Mouse (Mus musculus) leukemia stem cell, adult 10-12 weeks (primary cell): ENCODE measurements around the gene Stip1. TPM values are rescaled to one million over a fixed set of nuclear protein-coding genes. Genes with fewer than 3 reads are reported as not detected.

Source experiments
- polyA plus RNA-seq: library from polyadenylated mRNA; stranded (reverse); fragments of >175 nt; gene quantifications from 2 replicates; pipeline ENCODE4 v1.2.3, GENCODE M21; 2012; ENCODE audit warnings: low replicate concordance

The Stip1 gene
- polyA plus RNA-seq, result 38.3 and 182 TPM in 2 replicates

GRCm38 (mm10) chr19:7039841-7040636 is at the start of gene Stip1:
Stip1 (minus strand) TSS chr19:7039967.

DNA sequence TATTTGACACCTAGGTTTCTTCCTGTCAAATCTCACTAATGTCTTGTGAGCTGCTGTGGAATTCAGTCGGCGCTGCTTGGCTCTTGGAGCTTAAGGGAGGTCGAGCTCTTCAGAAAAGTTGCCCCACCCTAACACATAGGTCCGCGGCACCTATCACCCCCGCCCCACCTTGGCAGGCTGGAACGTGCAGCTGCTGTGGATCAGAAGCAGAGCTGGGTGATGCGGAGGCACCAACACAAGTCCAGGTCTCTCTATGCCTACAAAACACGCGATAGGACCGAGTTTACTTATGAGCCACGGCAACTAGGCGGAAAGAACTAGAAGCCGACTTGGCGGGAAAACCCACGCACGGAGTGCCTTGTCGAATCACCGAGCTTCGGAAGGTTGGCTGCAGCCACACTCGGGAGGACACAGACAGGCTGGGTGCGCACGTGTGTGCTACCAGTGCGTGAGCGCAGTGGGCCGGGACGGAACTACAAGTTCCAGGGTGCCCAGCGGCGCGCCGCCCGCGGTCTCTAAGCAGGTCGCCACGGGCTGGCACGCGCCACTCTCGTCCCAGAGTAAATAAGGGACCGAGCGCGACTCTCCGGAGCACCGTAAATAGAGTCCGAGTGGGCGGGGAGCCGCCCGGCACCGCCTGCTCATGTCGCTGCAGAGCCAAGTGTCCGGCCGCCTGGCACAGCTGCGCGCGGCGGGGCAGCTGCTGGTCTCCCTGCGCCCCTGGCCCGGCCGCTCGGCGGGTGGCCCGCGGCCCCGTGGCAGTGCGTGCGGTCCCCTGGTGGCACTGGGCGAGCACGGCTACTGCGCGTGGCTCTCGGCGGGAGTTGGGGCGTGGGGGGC is 16.7 kb upstream of the Stip1 start, which contains the start of gene Macrod1:
Gene Macrod1 (plus strand): TSS at position 563 of the 840 bp plus-strand sequence.

DNA sequence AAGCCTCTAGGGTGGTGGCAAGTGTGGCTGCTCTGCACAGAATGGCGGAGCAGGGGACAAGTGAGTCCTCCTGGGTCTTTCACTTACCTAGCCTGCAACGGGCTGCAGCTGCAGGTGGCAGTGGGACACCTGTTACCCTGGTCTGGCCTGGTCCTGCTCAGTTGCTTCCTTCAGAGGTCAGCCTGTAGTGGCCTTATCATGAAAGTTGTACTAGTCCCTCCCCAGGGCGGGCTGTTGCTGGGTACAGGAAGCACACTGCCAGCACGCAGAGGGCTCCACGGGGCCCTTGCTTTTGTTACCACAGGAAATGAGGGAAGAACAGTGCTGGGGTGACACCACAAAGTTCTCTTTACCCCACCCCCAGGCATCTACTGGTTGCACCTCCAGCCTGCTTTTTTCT is 20.6 kb downstream of the Stip1 start, which contains the start of gene Fermt3:
Gene Fermt3 (minus strand): TSS at position 279 of the 400 bp plus-strand sequence.

DNA sequence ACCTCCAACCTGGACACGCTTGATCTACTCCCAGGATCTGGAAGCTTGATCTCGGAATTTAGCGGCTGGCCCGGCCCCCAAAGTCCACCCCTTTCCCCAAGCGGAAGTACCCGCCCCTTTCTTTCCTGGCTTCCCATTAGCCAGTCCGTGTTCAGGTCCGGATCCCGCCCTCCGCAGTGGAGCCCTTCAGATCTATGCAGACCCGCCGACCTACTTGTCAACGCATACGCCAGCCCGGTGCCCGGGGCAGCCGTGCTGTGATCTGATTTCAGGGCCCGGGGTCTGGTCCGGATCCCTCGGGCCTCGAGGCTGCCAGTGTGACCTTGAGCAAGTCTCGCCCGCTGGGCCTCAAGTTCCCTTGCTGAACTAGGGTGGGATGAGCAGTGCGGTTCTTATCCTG is 43.8 kb downstream of the Stip1 start, which contains the start of the genes Nudt22 and Trpt1:
Gene Nudt22 (minus strand): TSS at position 112 of the 400 bp plus-strand sequence.
Gene Trpt1 (plus strand): TSS at position 126 of the 400 bp plus-strand sequence.

GRCm38 (mm10) chr19:6992011-6992858 is 47.5 kb downstream of the Stip1 start, which contains the start of gene Dnajc4:
Dnajc4 (minus strand) TSS chr19:6992572.

GRCm38 (mm10) chr19:6987061-6987903 is 52.5 kb downstream of the Stip1 start, which contains the start of gene Vegfb:
Vegfb (minus strand) TSS chr19:6987651.

DNA sequence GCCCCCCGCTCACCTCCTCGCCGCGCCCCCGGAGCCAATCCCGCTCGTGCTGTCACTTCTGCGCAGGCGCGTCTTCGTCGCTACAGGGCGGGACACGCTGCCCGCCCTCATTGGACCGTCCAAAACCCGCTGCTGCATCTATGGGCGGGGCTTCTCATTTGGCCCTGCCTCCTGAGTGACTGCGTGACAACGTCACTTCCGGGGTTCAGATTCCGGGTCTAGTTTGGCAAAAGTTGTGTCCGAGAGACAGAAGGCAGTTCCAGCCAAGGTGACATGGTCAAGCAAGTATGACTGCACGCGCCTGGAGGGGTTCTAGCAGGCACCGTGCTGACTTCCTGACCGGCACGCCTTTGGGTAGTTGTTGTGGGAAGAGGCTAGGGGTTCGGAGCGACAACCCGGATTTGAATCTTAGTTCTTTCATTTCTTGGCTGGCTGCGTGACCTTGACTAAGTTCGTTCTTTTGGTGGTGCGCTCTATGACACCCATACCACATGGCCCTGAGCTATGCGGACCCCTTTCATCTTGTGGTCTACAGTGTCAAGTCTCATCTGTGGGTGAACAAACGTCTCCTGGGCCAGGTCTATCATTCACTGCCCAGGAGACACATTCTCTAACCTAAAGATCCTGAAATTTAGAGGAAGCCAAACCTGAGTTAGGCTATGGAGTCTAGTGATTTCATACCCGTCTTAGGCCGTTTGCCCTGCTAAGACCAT is 59.2 kb downstream of the Stip1 start, which contains the start of gene Fkbp2:
Gene Fkbp2 (minus strand): TSS at position 121 of the 713 bp plus-strand sequence.

DNA sequence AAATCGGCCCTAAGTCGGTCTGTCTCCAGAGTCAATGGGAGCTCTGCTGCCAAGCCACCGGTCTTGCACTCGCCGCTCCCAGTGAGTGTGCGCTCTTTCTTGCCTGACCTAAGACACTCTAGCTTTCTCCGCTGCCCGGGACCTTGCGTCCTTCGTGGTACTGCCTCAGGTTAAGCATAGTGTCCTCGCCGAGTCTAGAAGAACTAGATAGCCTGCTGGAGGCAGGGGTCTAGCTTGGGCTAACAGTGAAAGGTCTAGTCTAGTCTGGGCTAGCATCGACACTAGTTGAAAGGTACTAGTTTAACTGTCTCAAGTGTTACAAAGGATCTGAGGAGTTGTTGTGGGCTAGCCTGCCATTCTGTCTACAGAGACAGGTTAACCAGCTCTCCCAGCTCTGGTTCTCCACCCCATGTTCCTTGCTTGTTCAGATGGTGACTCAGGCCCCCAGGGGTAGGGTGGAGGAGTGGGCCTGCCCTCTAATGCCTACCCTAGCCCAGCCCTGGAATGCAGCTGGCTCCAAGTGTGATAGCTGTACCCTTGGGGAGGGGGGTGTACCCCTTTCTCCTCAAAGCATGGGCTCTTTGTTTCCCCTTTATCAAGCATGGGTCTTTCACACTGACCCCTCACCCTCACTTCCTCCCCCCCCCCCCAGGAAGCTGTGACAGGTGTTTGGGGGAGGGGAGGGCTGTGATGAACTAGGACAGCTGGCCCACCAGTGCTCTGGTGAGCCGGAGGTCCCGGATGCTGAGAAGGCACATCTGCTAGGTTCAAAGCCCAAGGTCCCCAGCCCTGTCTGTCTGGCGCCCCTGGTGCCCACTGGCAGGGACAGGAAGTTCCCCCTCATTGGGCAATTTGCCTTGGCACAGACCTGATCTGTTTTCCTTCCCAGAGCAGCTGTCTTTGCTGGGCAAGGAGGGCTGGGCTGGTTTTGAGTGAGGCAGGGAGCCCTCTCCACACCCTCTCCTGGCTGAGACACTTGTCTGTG is 63.9 kb downstream of the Stip1 start, which contains the start of gene Plcb3:
Gene Plcb3 (minus strand): TSS at position 934 of the 985 bp plus-strand sequence.

DNA sequence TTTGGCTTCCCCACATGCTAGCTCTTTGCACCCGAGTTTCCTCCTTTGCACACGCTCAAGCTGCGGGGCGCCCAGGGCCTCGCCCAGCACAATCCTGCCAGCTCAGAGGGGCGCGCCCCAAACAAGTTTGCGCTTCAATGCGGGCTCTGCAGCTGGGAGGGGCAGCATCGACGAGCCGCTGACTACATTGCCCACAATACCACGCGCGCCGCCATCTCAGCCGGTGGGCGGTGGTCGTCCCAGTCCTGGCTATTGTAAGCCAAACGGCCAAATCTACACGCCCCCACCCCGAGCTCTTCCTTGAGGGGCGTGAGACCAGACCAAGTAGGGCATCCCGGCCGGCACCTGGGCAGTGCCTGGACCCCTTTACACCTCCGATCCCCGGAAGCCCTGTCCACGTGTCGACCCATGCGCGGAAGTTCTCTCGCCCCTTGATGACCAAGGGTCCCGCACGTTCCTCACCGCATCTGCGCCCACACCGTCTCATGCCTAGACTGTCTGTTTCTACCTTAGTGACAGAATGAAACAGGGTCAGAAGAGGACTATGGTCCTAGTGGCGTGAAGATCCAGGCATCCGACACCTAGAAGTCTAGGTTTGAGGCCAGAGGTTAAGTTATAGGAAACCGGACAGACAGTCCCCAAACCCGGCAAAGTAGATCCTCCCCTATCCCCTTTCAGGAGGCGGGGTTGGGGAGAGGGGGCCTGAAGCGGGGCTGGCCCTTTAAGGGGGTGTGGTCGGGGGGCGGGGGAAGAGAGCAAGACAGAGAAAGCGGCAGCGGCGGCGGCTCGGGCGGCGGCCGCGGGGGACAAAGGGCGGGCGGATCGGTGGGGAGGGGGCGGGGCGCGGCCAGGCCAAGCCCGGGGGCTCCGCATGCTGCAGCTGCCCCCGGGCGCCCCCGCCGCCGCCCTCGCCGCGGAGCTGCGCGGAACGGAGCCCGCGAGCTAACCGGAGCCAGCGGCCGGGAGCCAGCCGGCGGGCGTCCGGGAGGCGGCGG is 65.3 kb downstream of the Stip1 start, which contains the start of gene Ppp1r14b:
Gene Ppp1r14b (plus strand): TSS at position 758 of the 995 bp plus-strand sequence.

Other genes starting within 250 kb of the Stip1 start
- 41.3 and 41.4 TPM in 2 replicates for gene Rps6ka4, start 199.3 kb downstream of the Stip1 start, polyA plus RNA-seq
- gene Ccdc88b, start 181.8 kb downstream of the Stip1 start, polyA plus RNA-seq, result 8.8 and 20.9 TPM in 2 replicates
- 80.0 and 128 TPM in 2 replicates for gene Trmt112, start 130.3 kb downstream of the Stip1 start, polyA plus RNA-seq
- gene Prdx5, start 129.9 kb downstream of the Stip1 start, polyA plus RNA-seq, result 88.9 and 116 TPM in 2 replicates
- gene Esrra, start 118.2 kb downstream of the Stip1 start, polyA plus RNA-seq, result 67.0 and 113 TPM in 2 replicates
- gene Catsperz, start 114.6 kb downstream of the Stip1 start, polyA plus RNA-seq, result 0.41 TPM in 1 of 2 replicates, not detected in the other
- not detected in 2 replicates for gene Kcnk4, start 105.5 kb downstream of the Stip1 start, polyA plus RNA-seq
- 89.7 and 101 TPM in 2 replicates for gene Bad, start 98.1 kb downstream of the Stip1 start, polyA plus RNA-seq
- 65.6 and 67.0 TPM in 2 replicates for gene Gpr137, start 97.5 kb downstream of the Stip1 start, polyA plus RNA-seq
- 452 and 665 TPM in 2 replicates for gene Ppp1r14b, start 65.0 kb downstream of the Stip1 start, polyA plus RNA-seq
- 22.0 and 26.6 TPM in 2 replicates for gene Plcb3, start 63.5 kb downstream of the Stip1 start, polyA plus RNA-seq
- 128 and 745 TPM in 2 replicates for gene Fkbp2, start 59.5 kb downstream of the Stip1 start, polyA plus RNA-seq
- gene Vegfb, start 52.3 kb downstream of the Stip1 start, polyA plus RNA-seq, result 68.2 and 125 TPM in 2 replicates
- gene Dnajc4, start 47.4 kb downstream of the Stip1 start, polyA plus RNA-seq, result 15.2 and 25.4 TPM in 2 replicates
- 14.4 and 26.7 TPM in 2 replicates for gene Nudt22, start 43.9 kb downstream of the Stip1 start, polyA plus RNA-seq
- 0.27 and 2.1 TPM in 2 replicates for gene Trpt1, start 43.8 kb downstream of the Stip1 start, polyA plus RNA-seq
- gene Fermt3, start 20.5 kb downstream of the Stip1 start, polyA plus RNA-seq, result 599 and 891 TPM in 2 replicates
- 7.0 and 13.3 TPM in 2 replicates for gene Macrod1, start 16.8 kb upstream of the Stip1 start, polyA plus RNA-seq
- gene Flrt1, start 65.8 kb upstream of the Stip1 start, polyA plus RNA-seq, result 0.06 TPM in 1 of 2 replicates, not detected in the other
- 123 and 146 TPM in 2 replicates for gene Otub1, start 166.3 kb upstream of the Stip1 start, polyA plus RNA-seq
- gene Cox8a, start 177.6 kb upstream of the Stip1 start, polyA plus RNA-seq, result 212 and 399 TPM in 2 replicates
- 47.2 and 78.6 TPM in 2 replicates for gene Naa40, start 201.2 kb upstream of the Stip1 start, polyA plus RNA-seq
- gene Rcor2, start 227.4 kb upstream of the Stip1 start, polyA plus RNA-seq, result 14.6 and 15.0 TPM in 2 replicates